Mouse (Mus musculus) erythroblast, embryonic 14.5 days (primary cell): ENCODE results near the gene Klhl6.
"Not testable (repeated sequence)": the region's sequence is repeated elsewhere in the genome, so short reads cannot be mapped to it uniquely, and the experiment has no call there.

Source experiments
- GATA1 ChIP-seq: IDR thresholded peaks from 2 replicates; pipeline ENCODE4 v1.6.1; 2012; ENCODE audit warnings: low read length, inconsistent platforms, mixed read lengths
- TAL1 ChIP-seq: IDR thresholded peaks from 3 replicates; pipeline ENCODE4 v1.6.1; 2012; ENCODE audit warnings: low read length, inconsistent platforms, mixed read lengths

- not testable (repeated sequence) for TF ChIP-seq TAL1, GATA1
These were observed 14.1 kb upstream of the Klhl6 start for GRCm38 (mm10) chr16:19996913-19997312.
